Mouse (Mus musculus) spleen, adult 12 weeks (tissue): ENCODE results near the gene Csf2ra.
"Not testable (repeated sequence)": the region's sequence is repeated elsewhere in the genome, so short reads cannot be mapped to it uniquely, and the experiment has no call there.

Experiments used
- DNase-seq: peaks from one replicate; pipeline ENCODE4 v3.0.0; 2022; ENCODE audit warnings: low spot score

Csf2ra gene

DNA sequence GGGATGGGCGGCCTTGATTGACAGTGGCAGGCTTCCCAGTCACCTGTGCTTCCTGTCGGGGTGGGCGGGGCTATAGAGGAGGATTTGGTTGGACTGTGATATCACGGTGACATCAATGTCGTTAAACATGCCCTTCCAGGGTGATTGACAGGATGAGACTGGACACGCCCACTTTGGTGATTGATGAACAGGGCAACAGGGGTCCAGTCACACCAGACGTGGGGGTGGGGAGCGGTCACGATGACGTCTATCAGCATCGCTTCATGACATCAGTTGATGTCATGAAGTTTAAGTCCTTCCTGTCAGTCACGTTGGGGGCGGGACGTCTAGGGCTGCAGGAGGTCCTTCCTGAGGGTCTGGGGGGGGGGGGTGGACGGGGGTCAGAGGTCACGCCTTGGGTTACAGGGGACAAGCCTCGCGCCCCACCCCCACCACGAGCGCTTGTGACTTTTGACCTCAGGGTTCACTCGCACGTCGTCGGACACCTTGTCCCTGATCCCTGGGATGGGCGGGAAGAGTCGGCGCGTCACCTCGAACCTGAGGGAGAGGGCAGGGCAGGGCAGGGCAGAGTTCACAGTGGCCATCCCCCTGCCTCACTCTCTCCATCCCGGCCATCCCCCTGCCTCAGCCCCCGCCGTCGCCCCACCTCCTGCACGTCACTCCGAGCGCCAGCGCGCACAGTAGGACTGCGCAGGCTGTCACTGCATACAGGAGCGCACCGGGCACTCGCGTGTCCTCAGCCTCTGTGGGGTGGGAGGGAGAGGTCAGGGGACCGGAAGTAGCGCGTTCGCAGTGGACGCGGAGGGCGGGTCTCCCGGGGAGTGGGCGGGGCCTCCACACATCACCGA, 3.3 kb downstream of the Csf2ra start:
- no peak for DNase-seq

- DNase-seq: no peak
These were observed 4.4 kb downstream of the Csf2ra start for GRCm38 (mm10) chr19:61223706-61224328.

DNA sequence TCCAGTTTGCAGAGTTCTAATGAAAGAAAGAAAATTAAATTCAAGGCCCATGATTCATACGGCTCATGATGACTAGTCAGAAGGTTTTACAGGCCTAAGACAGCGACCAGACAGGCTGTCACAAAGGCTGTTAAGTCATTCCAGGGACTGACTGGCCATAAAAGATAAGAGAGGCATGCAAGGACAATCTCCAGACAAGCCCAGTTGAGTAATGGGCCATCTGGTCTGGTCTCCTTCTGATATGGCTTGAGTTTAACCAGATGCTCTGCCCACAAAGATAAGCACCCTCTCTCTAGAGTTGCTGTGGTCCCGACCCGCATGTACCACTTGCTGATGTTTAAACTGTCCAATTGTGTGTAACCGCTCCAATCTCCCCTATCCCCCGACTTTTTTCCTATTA, 20.7 kb downstream of the Csf2ra start:
- DNase-seq: not testable (repeated sequence)

- DNase-seq: peak; percentile 44
These were observed 28.4 kb downstream of the Csf2ra start for GRCm38 (mm10) chr19:61199836-61200235.

DNA sequence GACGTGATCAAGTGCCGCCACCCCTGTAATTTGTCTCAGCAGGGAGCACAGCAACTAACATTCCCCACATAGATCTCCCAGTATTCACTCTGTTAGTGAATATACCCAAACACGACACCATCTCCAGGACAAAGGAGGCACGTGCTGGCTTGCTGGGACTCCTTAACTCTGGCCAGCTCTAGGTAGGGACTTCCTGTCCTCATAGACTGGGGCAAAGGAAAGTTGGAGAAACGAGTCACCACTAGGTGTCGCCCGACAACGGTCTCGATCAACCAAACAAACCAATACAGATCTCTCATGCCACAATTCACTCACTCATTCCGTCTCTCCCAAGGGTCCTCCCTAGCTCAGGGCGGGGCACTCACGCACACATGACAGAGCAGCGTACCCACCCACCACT, 28.9 kb downstream of the Csf2ra start:
- DNase-seq: peak; percentile 80

GRCm38 (mm10) chr19:61183590-61183989, 44.6 kb downstream of the Csf2ra start, which contains the start of gene Gm6020:
Gm6020 (plus strand) TSS chr19:61183890.
- DNase-seq: not testable (repeated sequence)

GRCm38 (mm10) chr19:61175756-61176324, 52.4 kb downstream of the Csf2ra start, which contains the start of gene Gm7102:
Gm7102 (minus strand) TSS chr19:61176309.
- no peak for DNase-seq
